Mouse (Mus musculus) hindbrain, embryonic 15.5 days (tissue): ENCODE results near the gene Irf2bp2. TPM values are rescaled to one million over a fixed set of nuclear protein-coding genes. Genes with fewer than 3 reads are reported as not detected.
A peak's percentile ranks its signal among the peaks of the same experiment; 100 is the strongest.

Experiments
- ATAC-seq: fragments of 200-750 bp; cut with Nextera tagmentation; 2 replicates; pipeline ENCODE4 v1.8.0; 2017; ENCODE audit warnings: low read depth, moderate number of reproducible peaks, moderate TSS enrichment; ENCODE audit not compliant: low FRiP score
- H3K27ac ChIP-seq: fragments of 300-500 bp; sonication (generic); replicated peaks from 2 replicates; pipeline ENCODE4 v1.5.1; 2015; ENCODE audit warnings: mild to moderate bottlenecking, inconsistent platforms
- H3K27me3 ChIP-seq: fragments of 300-500 bp; sonication (generic); 2 replicates; pipeline ENCODE4 v1.6.1; 2015; ENCODE audit warnings: control low read depth, inconsistent platforms
- H3K36me3 ChIP-seq: fragments of 300-500 bp; sonication (generic); 2 replicates; pipeline ENCODE4 v1.6.1; 2015; ENCODE audit warnings: control low read depth, inconsistent platforms
- H3K4me1 ChIP-seq: fragments of 300-500 bp; sonication (generic); replicated peaks from 2 replicates; pipeline ENCODE4 v1.6.1; 2015; ENCODE audit warnings: control low read depth, inconsistent platforms
- H3K4me2 ChIP-seq: fragments of 300-500 bp; sonication (generic); 2 replicates; pipeline ENCODE4 v1.6.1; 2015; ENCODE audit warnings: moderate library complexity, mild to moderate bottlenecking, inconsistent platforms
- H3K4me3 ChIP-seq: fragments of 300-500 bp; sonication (generic); 2 replicates; pipeline ENCODE4 v1.5.1; 2015; ENCODE audit warnings: mild to moderate bottlenecking, inconsistent platforms
- H3K9ac ChIP-seq: fragments of 300-500 bp; sonication (generic); 2 replicates; pipeline ENCODE4 v1.6.1; 2015; ENCODE audit warnings: inconsistent platforms
- H3K9me3 ChIP-seq: fragments of 300-500 bp; sonication (generic); 2 replicates; pipeline ENCODE4 v1.6.1; 2016; ENCODE audit warnings: control low read depth, inconsistent platforms
- WGBS: fragments of 180-500 bp; shearing (Covaris S2); methylation state at CpG from one replicate; pipeline ENCODE4 v1.1.7; 2015; 5-methylcytosine and 5-hydroxymethylcytosine counted together
- polyA plus RNA-seq: library from polyadenylated mRNA; unstranded; fragments of >200 nt; fragmentation: Nextera tagmentation; extraction: Ambion mirVana; gene quantifications from 2 replicates; pipeline ENCODE4 v1.2.1, GENCODE M21; 2015

The Irf2bp2 gene
- polyA plus RNA-seq, 1 experiment from 2014 or later: 9.1 TPM

GRCm38 (mm10) chr8:126590599-126590998, 3.2 kb downstream of the Irf2bp2 start:
- H3K9ac ChIP-seq: peak overlapping the region; percentile 40
- no peaks in the 10 kb centered on the region for H3K36me3 ChIP-seq
- H3K27me3 ChIP-seq: no peaks in the 10 kb centered on the region
- WGBS: 19% methylated on average over 4 of the region's 4 CpGs
- 0 out of 2 replicates have a peak overlapping the region, but pooled peaks have one; percentile 17 for H3K27ac ChIP-seq
- H3K9me3 ChIP-seq: no peaks in the 10 kb centered on the region
- peaks cover 67% of the 10 kb centered on the region for H3K4me1 ChIP-seq
- no peak for ATAC-seq
- H3K4me2 ChIP-seq: peak overlapping the region; percentile 99
- peak overlapping the region; percentile 74 for H3K4me3 ChIP-seq

GRCm38 (mm10) chr8:126590024-126590529, 3.7 kb downstream of the Irf2bp2 start:
- no peaks in the 10 kb centered on the region for H3K36me3 ChIP-seq
- peaks cover 67% of the 10 kb centered on the region for H3K4me1 ChIP-seq
- H3K4me3 ChIP-seq: peak overlapping the region; percentile 74
- peak overlapping the region; percentile 40 for H3K9ac ChIP-seq
- peak overlapping the region; percentile 99 for H3K4me2 ChIP-seq
- whole genome bisulfite sequencing: 7% methylated on average over 14 of the region's 14 CpGs
- H3K27me3 ChIP-seq: no peaks in the 10 kb centered on the region
- peak overlapping the region; percentile 17; the same call in 1 of the 2 replicates for H3K27ac ChIP-seq
- no peak for ATAC-seq
- no peaks in the 10 kb centered on the region for H3K9me3 ChIP-seq

- Histone ChIP-seq H3K4me2 (peak overlapping the region; percentile 99), H3K27me3 (no peaks in the 10 kb centered on the region), H3K36me3 (no peaks in the 10 kb centered on the region), H3K27ac (peak overlapping the region; percentile 17; the same call in 1 of the 2 replicates), H3K4me3 (peak overlapping the region; percentile 74), H3K9me3 (no peaks in the 10 kb centered on the region), H3K9ac (peak overlapping the region; percentile 40), H3K4me1 (peaks cover 67% of the 10 kb centered on the region)
- WGBS: 23% methylated on average over 1 of the region's 1 CpGs
- no peak for ATAC-seq
These were observed 4.2 kb downstream of the Irf2bp2 start for GRCm38 (mm10) chr8:126589507-126590023.

GRCm38 (mm10) chr8:126588636-126589506, 4.9 kb downstream of the Irf2bp2 start:
- Histone ChIP-seq H3K36me3 (no peaks in the 10 kb centered on the region), H3K9me3 (no peaks in the 10 kb centered on the region), H3K4me2 (peak overlapping the region; percentile 99), H3K27ac (no peak overlapping the region), H3K9ac (peak overlapping the region; percentile 40), H3K27me3 (no peaks in the 10 kb centered on the region), H3K4me1 (peaks cover 74% of the 10 kb centered on the region), H3K4me3 (peak overlapping the region; percentile 74)
- no peak for ATAC-seq
- 28% methylated on average over 11 of the region's 11 CpGs for WGBS

GRCm38 (mm10) chr8:126587836-126588503, 5.8 kb downstream of the Irf2bp2 start:
- Histone ChIP-seq H3K4me2 (peak overlapping the region; percentile 99), H3K27me3 (no peaks in the 10 kb centered on the region), H3K36me3 (no peaks in the 10 kb centered on the region), H3K9me3 (no peaks in the 10 kb centered on the region), H3K4me3 (peak overlapping the region; percentile 74), H3K9ac (peak overlapping the region; percentile 23; the same call in 1 of the 2 replicates), H3K4me1 (peaks cover 83% of the 10 kb centered on the region), H3K27ac (no peak overlapping the region)
- ATAC-seq: no peak
- 73% methylated on average over 10 of the region's 10 CpGs for WGBS

GRCm38 (mm10) chr8:126586599-126587577, 6.9 kb downstream of the Irf2bp2 start:
- WGBS: 72% methylated on average over 10 of the region's 10 CpGs
- Histone ChIP-seq H3K36me3 (no peaks in the 10 kb centered on the region), H3K27me3 (no peaks in the 10 kb centered on the region), H3K4me3 (0 out of 2 replicates have a peak overlapping the region, but pooled peaks have one; percentile 13), H3K4me2 (peak overlapping the region; percentile 99), H3K4me1 (peaks cover 90% of the 10 kb centered on the region), H3K27ac (no peak overlapping the region), H3K9ac (no peak overlapping the region), H3K9me3 (no peaks in the 10 kb centered on the region)
- ATAC-seq: no peak

GRCm38 (mm10) chr8:126586101-126586500, 7.7 kb downstream of the Irf2bp2 start:
- Histone ChIP-seq H3K27ac (peak overlapping the region; percentile 82; the same call in 1 of the 2 replicates), H3K4me3 (no peak overlapping the region), H3K9ac (no peak overlapping the region), H3K36me3 (no peaks in the 10 kb centered on the region), H3K27me3 (no peaks in the 10 kb centered on the region), H3K9me3 (no peaks in the 10 kb centered on the region), H3K4me2 (peak overlapping the region; percentile 93; the same call in 1 of the 2 replicates), H3K4me1 (peaks cover 84% of the 10 kb centered on the region)
- 84% methylated on average over 2 of the region's 2 CpGs for WGBS
- no peak for ATAC-seq

- no peaks in the 10 kb centered on the region for H3K27me3 ChIP-seq
- 44% methylated on average over 9 of the region's 9 CpGs for WGBS
These were observed 8.2 kb downstream of the Irf2bp2 start for GRCm38 (mm10) chr8:126585561-126586031.

GRCm38 (mm10) chr8:126584844-126585231, 8.9 kb downstream of the Irf2bp2 start:
- H3K4me2 ChIP-seq: peak overlapping the region; percentile 93
- no peak for ATAC-seq
- H3K27ac ChIP-seq: peak overlapping the region; percentile 82

More at GRCm38 (mm10) chr8:126585561-126586031, 8.2 kb downstream of the Irf2bp2 start:
- H3K9ac ChIP-seq: no peak overlapping the region
- peaks cover 81% of the 10 kb centered on the region for H3K4me1 ChIP-seq
- H3K27ac ChIP-seq: peak overlapping the region; percentile 82; the same call in 1 of the 2 replicates
- no peak for ATAC-seq
- no peaks in the 10 kb centered on the region for H3K9me3 ChIP-seq
- no peaks in the 10 kb centered on the region for H3K36me3 ChIP-seq
- H3K4me3 ChIP-seq: no peak overlapping the region
- peak overlapping the region; percentile 93; the same call in 1 of the 2 replicates for H3K4me2 ChIP-seq

GRCm38 (mm10) chr8:126583971-126584843, 9.6 kb downstream of the Irf2bp2 start:
- Histone ChIP-seq H3K27ac (peak overlapping the region; percentile 82), H3K27me3 (no peaks in the 10 kb centered on the region), H3K4me1 (peaks cover 68% of the 10 kb centered on the region), H3K36me3 (no peaks in the 10 kb centered on the region), H3K4me3 (peak overlapping the region; percentile 46), H3K9ac (peak overlapping the region; percentile 43), H3K9me3 (no peaks in the 10 kb centered on the region), H3K4me2 (peak overlapping the region; percentile 93)
- ATAC-seq: peak; percentile 84
- WGBS: 0% methylated on average over 67 of the region's 68 CpGs

More at GRCm38 (mm10) chr8:126584844-126585231, 8.9 kb downstream of the Irf2bp2 start:
- no peaks in the 10 kb centered on the region for H3K9me3 ChIP-seq
- H3K27me3 ChIP-seq: no peaks in the 10 kb centered on the region
- H3K9ac ChIP-seq: peak overlapping the region; percentile 43; the same call in 1 of the 2 replicates
- H3K4me1 ChIP-seq: peaks cover 75% of the 10 kb centered on the region
- H3K36me3 ChIP-seq: no peaks in the 10 kb centered on the region
- 17% methylated on average over 5 of the region's 5 CpGs for WGBS
- H3K4me3 ChIP-seq: peak overlapping the region; percentile 46
